Mouse (Mus musculus) hindbrain, embryonic 10.5 days (tissue): Measurements from ENCODE around the gene Iffo2. TPM values are rescaled to one million over a fixed set of nuclear protein-coding genes. Genes with fewer than 3 reads are reported as not detected.
A peak's percentile ranks its signal among the peaks of the same experiment; 100 is the strongest.

Experiments
- DNase-seq: peaks from one replicate; pipeline ENCODE4 v3.0.0-alpha.2; 2017; ENCODE audit warnings: low spot score
- H3K27ac ChIP-seq: fragments of 300-500 bp; sonication (generic); 2 replicates; pipeline ENCODE4 v1.5.1; 2016; ENCODE audit warnings: mild to moderate bottlenecking, moderate library complexity
- H3K27me3 ChIP-seq: fragments of 300-500 bp; sonication (generic); 2 replicates; pipeline ENCODE4 v1.6.1; 2016; ENCODE audit warnings: mild to moderate bottlenecking; ENCODE audit not compliant: poor library complexity, insufficient read depth, severe bottlenecking
- H3K36me3 ChIP-seq: fragments of 300-500 bp; sonication (generic); 2 replicates; pipeline ENCODE4 v1.6.1; 2016; ENCODE audit warnings: mild to moderate bottlenecking, moderate library complexity
- H3K4me1 ChIP-seq: fragments of 300-500 bp; sonication (generic); replicated peaks from 2 replicates; pipeline ENCODE4 v1.6.1; 2016; ENCODE audit warnings: mild to moderate bottlenecking
- H3K4me3 ChIP-seq: fragments of 300-500 bp; sonication (generic); 2 replicates; pipeline ENCODE4 v1.5.1; 2016; ENCODE audit warnings: mild to moderate bottlenecking, moderate library complexity
- H3K9me3 ChIP-seq: fragments of 300-500 bp; sonication (generic); 2 replicates; pipeline ENCODE4 v1.6.1; 2016; ENCODE audit warnings: mild to moderate bottlenecking, moderate library complexity
- WGBS: fragments of 180-500 bp; shearing (Covaris S2); methylation state at CpG from one replicate; pipeline ENCODE4 v1.1.7; 2016; 5-methylcytosine and 5-hydroxymethylcytosine counted together
- polyA plus RNA-seq: library from polyadenylated mRNA; unstranded; fragments of >200 nt; fragmentation: Nextera tagmentation; extraction: Ambion mirVana; gene quantifications from 2 replicates; pipeline ENCODE4 v1.2.1, GENCODE M21; 2016

Iffo2 gene
- polyA plus RNA-seq, 1 experiment from 2014 or later, result 3.6 TPM

GRCm38 (mm10) chr4:139589351-139590027 is 59.1 kb downstream of the Iffo2 start:
- Histone ChIP-seq H3K27me3 (no peaks in the 10 kb centered on the region), H3K4me3 (no peak overlapping the region), H3K36me3 (no peaks in the 10 kb centered on the region), H3K27ac (peak overlapping the region; percentile 78), H3K4me1 (peaks cover 84% of the 10 kb centered on the region), H3K9me3 (no peaks in the 10 kb centered on the region)
- peak; percentile 37 for DNase-seq
- 51% methylated on average over 5 of the region's 5 CpGs for WGBS

GRCm38 (mm10) chr4:139590446-139590845 is 60.1 kb downstream of the Iffo2 start:
- H3K4me3 ChIP-seq, result no peak overlapping the region
- peaks cover 84% of the 10 kb centered on the region for H3K4me1 ChIP-seq
- H3K27me3 ChIP-seq, result no peaks in the 10 kb centered on the region
- WGBS, result 21% methylated on average over 4 of the region's 4 CpGs
- H3K36me3 ChIP-seq, result no peaks in the 10 kb centered on the region
- peak overlapping the region; percentile 78 for H3K27ac ChIP-seq
- H3K9me3 ChIP-seq, result no peaks in the 10 kb centered on the region
- DNase-seq, result peak; percentile 84

- no peak overlapping the region for H3K4me3 ChIP-seq
- peak overlapping the region; percentile 62 for H3K27ac ChIP-seq
- H3K9me3 ChIP-seq, result no peaks in the 10 kb centered on the region
- peaks cover 86% of the 10 kb centered on the region for H3K4me1 ChIP-seq
- 79% methylated on average over 7 of the region's 7 CpGs for WGBS
- H3K27me3 ChIP-seq, result no peaks in the 10 kb centered on the region; the same call in 1 of the 2 replicates
- no peak for DNase-seq
- H3K36me3 ChIP-seq, result no peaks in the 10 kb centered on the region
These were observed 62.5 kb downstream of the Iffo2 start for GRCm38 (mm10) chr4:139592895-139593294.

- H3K27me3 ChIP-seq, result no peaks in the 10 kb centered on the region; the same call in 1 of the 2 replicates
- no peaks in the 10 kb centered on the region for H3K9me3 ChIP-seq
- H3K27ac ChIP-seq, result peak overlapping the region; percentile 62
- H3K4me1 ChIP-seq, result peaks cover 89% of the 10 kb centered on the region
- no peak overlapping the region for H3K4me3 ChIP-seq
- WGBS, result 75% methylated on average over 6 of the region's 6 CpGs
- no peak for DNase-seq
- H3K36me3 ChIP-seq, result no peaks in the 10 kb centered on the region
These were observed 63.0 kb downstream of the Iffo2 start for GRCm38 (mm10) chr4:139593383-139593782.

GRCm38 (mm10) chr4:139594062-139594461 is 63.7 kb downstream of the Iffo2 start:
- H3K4me1 ChIP-seq, result peaks cover 96% of the 10 kb centered on the region
- H3K27ac ChIP-seq, result peak overlapping the region; percentile 62; the same call in 1 of the 2 replicates
- H3K36me3 ChIP-seq, result no peaks in the 10 kb centered on the region
- DNase-seq, result no peak
- H3K27me3 ChIP-seq, result no peaks in the 10 kb centered on the region; the same call in 1 of the 2 replicates
- 59% methylated on average over 3 of the region's 3 CpGs for WGBS
- no peak overlapping the region for H3K4me3 ChIP-seq
- no peaks in the 10 kb centered on the region for H3K9me3 ChIP-seq

GRCm38 (mm10) chr4:139596715-139597114 is 66.4 kb downstream of the Iffo2 start:
- Histone ChIP-seq H3K36me3 (no peaks in the 10 kb centered on the region), H3K4me3 (0 out of 2 replicates have a peak overlapping the region, but pooled peaks have one; percentile 5), H3K9me3 (no peaks in the 10 kb centered on the region), H3K27me3 (no peaks in the 10 kb centered on the region; the same call in 1 of the 2 replicates), H3K27ac (peak overlapping the region; percentile 86), H3K4me1 (peaks cover 96% of the 10 kb centered on the region)
- WGBS, result 29% methylated on average over 9 of the region's 9 CpGs
- DNase-seq, result no peak

GRCm38 (mm10) chr4:139597286-139598284 is 67.2 kb downstream of the Iffo2 start:
- 66% methylated on average over 20 of the region's 20 CpGs for WGBS
- 0 out of 2 replicates have a peak overlapping the region, but pooled peaks have one; percentile 11 for H3K4me3 ChIP-seq
- peak overlapping the region; percentile 86 for H3K27ac ChIP-seq
- no peaks in the 10 kb centered on the region for H3K9me3 ChIP-seq
- DNase-seq, result no peak
- H3K36me3 ChIP-seq, result no peaks in the 10 kb centered on the region
- no peaks in the 10 kb centered on the region; the same call in 1 of the 2 replicates for H3K27me3 ChIP-seq
- peaks cover 96% of the 10 kb centered on the region for H3K4me1 ChIP-seq

- no peak for DNase-seq
- no peaks in the 10 kb centered on the region; the same call in 1 of the 2 replicates for H3K27me3 ChIP-seq
- H3K36me3 ChIP-seq, result no peaks in the 10 kb centered on the region
- H3K9me3 ChIP-seq, result no peaks in the 10 kb centered on the region
- 35% methylated on average over 13 of the region's 13 CpGs for WGBS
- peaks cover 97% of the 10 kb centered on the region for H3K4me1 ChIP-seq
- peak overlapping the region; percentile 86 for H3K27ac ChIP-seq
- peak overlapping the region; percentile 26 for H3K4me3 ChIP-seq
These were observed 68.0 kb downstream of the Iffo2 start for GRCm38 (mm10) chr4:139598356-139598755.

GRCm38 (mm10) chr4:139598950-139599518 is 68.7 kb downstream of the Iffo2 start:
- peak overlapping the region; percentile 26 for H3K4me3 ChIP-seq

GRCm38 (mm10) chr4:139601519-139602356 is 71.4 kb downstream of the Iffo2 start:
- Histone ChIP-seq H3K27ac (peak overlapping the region; percentile 77), H3K4me1 (peaks cover 66% of the 10 kb centered on the region)

More at GRCm38 (mm10) chr4:139598950-139599518, 68.7 kb downstream of the Iffo2 start:
- Histone ChIP-seq H3K27ac (peak overlapping the region; percentile 86), H3K4me1 (peaks cover 92% of the 10 kb centered on the region), H3K27me3 (no peaks in the 10 kb centered on the region; the same call in 1 of the 2 replicates), H3K9me3 (no peaks in the 10 kb centered on the region), H3K36me3 (no peaks in the 10 kb centered on the region)
- peak; percentile 87 for DNase-seq
- WGBS, result 1% methylated on average over 12 of the region's 12 CpGs

GRCm38 (mm10) chr4:139602357-139603244 is 72.3 kb downstream of the Iffo2 start, which contains the start of gene Gm21969:
TSS of gene Gm21969 (plus strand) at chr4:139603186.
- H3K27me3 ChIP-seq, result no peaks in the 10 kb centered on the region; the same call in 1 of the 2 replicates
- 51% methylated on average over 14 of the region's 14 CpGs for WGBS
- peak within 1 kb of the TSS; percentile 77 for H3K27ac ChIP-seq
- H3K9me3 ChIP-seq, result no peaks in the 10 kb centered on the region
- peaks cover 57% of the 10 kb centered on the region for H3K4me1 ChIP-seq
- peak; percentile 70 for DNase-seq
- peaks cover 31% of the 10 kb centered on the region for H3K36me3 ChIP-seq
- H3K4me3 ChIP-seq, result no peak within 1 kb of the TSS

More at GRCm38 (mm10) chr4:139601519-139602356, 71.4 kb downstream of the Iffo2 start:
- Histone ChIP-seq H3K9me3 (no peaks in the 10 kb centered on the region), H3K4me3 (no peak overlapping the region), H3K27me3 (no peaks in the 10 kb centered on the region; the same call in 1 of the 2 replicates), H3K36me3 (peaks cover 22% of the 10 kb centered on the region)
- WGBS, result 62% methylated on average over 7 of the region's 7 CpGs
- DNase-seq, result no peak
